Mouse (Mus musculus) embryonic facial prominence, embryonic 12.5 days (tissue): ENCODE results near the gene Stx3. TPM values are rescaled to one million over a fixed set of nuclear protein-coding genes. Genes with fewer than 3 reads are reported as not detected.

Source experiments
- ATAC-seq: fragments of 200-750 bp; cut with Nextera tagmentation; 2 replicates; pipeline ENCODE4 v1.8.0; 2017; ENCODE audit not compliant: insufficient number of reproducible peaks, insufficient read depth, low FRiP score, low TSS enrichment
- H3K27ac ChIP-seq: fragments of 300-500 bp; sonication (generic); 2 replicates; pipeline ENCODE4 v1.5.1; 2016; ENCODE audit warnings: mild to moderate bottlenecking
- H3K27me3 ChIP-seq: fragments of 300-500 bp; sonication (generic); 2 replicates; pipeline ENCODE4 v1.6.1; 2016; ENCODE audit warnings: mild to moderate bottlenecking, moderate library complexity
- H3K36me3 ChIP-seq: fragments of 300-500 bp; sonication (generic); 2 replicates; pipeline ENCODE4 v1.6.1; 2016; ENCODE audit warnings: mild to moderate bottlenecking
- H3K4me1 ChIP-seq: fragments of 300-500 bp; sonication (generic); 2 replicates; pipeline ENCODE4 v1.6.1; 2016
- H3K4me2 ChIP-seq: fragments of 300-500 bp; sonication (generic); replicated peaks from 2 replicates; pipeline ENCODE4 v1.6.1; 2016; ENCODE audit warnings: mild to moderate bottlenecking, moderate library complexity
- H3K4me3 ChIP-seq: fragments of 300-500 bp; sonication (generic); 2 replicates; pipeline ENCODE4 v1.5.1; 2016; ENCODE audit warnings: mild to moderate bottlenecking
- H3K9ac ChIP-seq: fragments of 300-500 bp; sonication (generic); 2 replicates; pipeline ENCODE4 v1.6.1; 2016; ENCODE audit warnings: mild to moderate bottlenecking, moderate library complexity
- H3K9me3 ChIP-seq: fragments of 300-500 bp; sonication (generic); 2 replicates; pipeline ENCODE4 v1.6.1; 2016; ENCODE audit warnings: mild to moderate bottlenecking, moderate library complexity
- WGBS: fragments of 180-500 bp; shearing (Covaris S2); methylation state at CpG from one replicate; pipeline ENCODE4 v1.1.7; 2016; 5-methylcytosine and 5-hydroxymethylcytosine counted together
- polyA plus RNA-seq: library from polyadenylated mRNA; unstranded; fragments of >200 nt; fragmentation: Nextera tagmentation; extraction: Ambion mirVana; gene quantifications from 2 replicates; pipeline ENCODE4 v1.2.1, GENCODE M21; 2016

Gene Stx3
- polyA plus RNA-seq, 1 experiment from 2014 or later: 9.0 TPM

- Histone ChIP-seq H3K36me3 (no peaks in the 10 kb centered on the region), H3K4me2 (no peak overlapping the region), H3K9ac (no peak overlapping the region), H3K9me3 (no peaks in the 10 kb centered on the region), H3K4me1 (no peaks in the 10 kb centered on the region), H3K27me3 (no peaks in the 10 kb centered on the region), H3K27ac (no peak overlapping the region), H3K4me3 (no peak overlapping the region)
- no peak for ATAC-seq
- 68% methylated on average over 2 of the region's 2 CpGs for WGBS
Observed at GRCm38 (mm10) chr19:11807251-11807650, 12.0 kb downstream of the Stx3 start.

- Histone ChIP-seq H3K27me3 (no peaks in the 10 kb centered on the region), H3K9me3 (no peaks in the 10 kb centered on the region), H3K4me2 (no peak overlapping the region), H3K4me1 (no peaks in the 10 kb centered on the region), H3K9ac (no peak overlapping the region), H3K36me3 (no peaks in the 10 kb centered on the region), H3K27ac (no peak overlapping the region), H3K4me3 (no peak overlapping the region)
- 73% methylated on average over 1 of the region's 1 CpGs for WGBS
- ATAC-seq: no peak
Observed at GRCm38 (mm10) chr19:11804423-11804822, 14.8 kb downstream of the Stx3 start.

- 75% methylated on average over 8 of the region's 8 CpGs for WGBS
- H3K4me1 ChIP-seq: no peaks in the 10 kb centered on the region
- ATAC-seq: no peak
- H3K36me3 ChIP-seq: no peaks in the 10 kb centered on the region
- H3K27me3 ChIP-seq: no peaks in the 10 kb centered on the region
- no peaks in the 10 kb centered on the region for H3K9me3 ChIP-seq
- H3K4me3 ChIP-seq: no peak overlapping the region
- no peak overlapping the region for H3K27ac ChIP-seq
- no peak overlapping the region for H3K9ac ChIP-seq
- no peak overlapping the region for H3K4me2 ChIP-seq
Observed at GRCm38 (mm10) chr19:11800531-11801315, 18.5 kb downstream of the Stx3 start.

- Histone ChIP-seq H3K27ac (no peak overlapping the region), H3K4me2 (no peak overlapping the region), H3K36me3 (no peaks in the 10 kb centered on the region), H3K27me3 (no peaks in the 10 kb centered on the region), H3K4me3 (no peak overlapping the region), H3K4me1 (no peaks in the 10 kb centered on the region), H3K9me3 (no peaks in the 10 kb centered on the region), H3K9ac (no peak overlapping the region)
- WGBS: 91% methylated on average over 6 of the region's 6 CpGs
- ATAC-seq: no peak
Observed at GRCm38 (mm10) chr19:11794447-11794846, 24.8 kb downstream of the Stx3 start.

DNA sequence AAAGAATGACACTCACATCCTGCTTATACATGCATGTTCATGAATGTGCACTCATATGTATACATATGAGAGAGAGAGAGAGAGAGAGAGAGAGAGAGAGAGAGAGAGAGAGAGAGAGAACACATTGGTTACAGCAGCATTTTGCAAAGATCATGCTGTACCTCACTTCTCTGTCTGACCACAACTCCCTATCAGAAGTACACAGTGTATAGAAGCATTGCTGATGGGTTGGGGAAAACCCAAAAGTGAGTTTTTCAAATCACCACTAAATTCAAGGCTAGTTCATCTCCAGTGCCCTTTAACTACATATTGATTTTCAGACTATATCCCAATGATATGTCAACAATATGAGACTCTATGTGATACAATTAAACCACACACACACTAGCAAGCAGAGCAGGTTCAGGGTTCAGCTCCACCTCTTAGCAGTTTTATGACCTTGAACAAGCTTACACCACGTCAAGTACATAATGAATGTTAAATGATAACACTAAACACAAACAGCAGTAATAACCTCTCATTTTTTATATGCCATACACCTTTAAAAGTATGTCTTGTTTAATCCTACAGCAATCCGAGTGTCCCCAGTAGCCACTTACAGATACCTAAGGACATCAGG is 25.4 kb downstream of the Stx3 start:
- Histone ChIP-seq H3K9ac (no peak overlapping the region), H3K9me3 (no peaks in the 10 kb centered on the region), H3K4me3 (no peak overlapping the region), H3K27ac (no peak overlapping the region), H3K4me1 (no peaks in the 10 kb centered on the region), H3K27me3 (no peaks in the 10 kb centered on the region), H3K36me3 (no peaks in the 10 kb centered on the region), H3K4me2 (no peak overlapping the region)
- no peak for ATAC-seq
- WGBS: 84% methylated on average over 2 of the region's 2 CpGs

DNA sequence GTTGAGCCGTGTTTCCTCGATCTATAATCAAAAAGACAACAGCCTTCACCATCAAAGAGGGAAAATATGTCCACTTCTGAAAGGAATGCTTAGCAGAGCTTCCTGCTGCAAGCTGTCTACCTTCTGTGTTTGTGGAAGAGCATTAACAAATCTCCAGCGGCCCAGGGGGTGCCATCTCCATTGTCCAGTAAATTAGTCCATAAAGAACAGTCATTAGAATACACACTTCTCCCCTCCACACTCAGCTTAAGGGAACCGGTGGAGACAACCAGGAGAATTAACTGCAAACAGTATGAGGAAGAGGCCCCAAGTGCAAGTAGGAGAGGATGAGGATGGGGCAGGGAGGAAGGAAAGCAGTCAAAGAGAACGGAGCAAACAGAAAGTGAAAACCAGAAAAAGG is 27.4 kb downstream of the Stx3 start:
- no peak overlapping the region for H3K9ac ChIP-seq
- no peaks in the 10 kb centered on the region for H3K9me3 ChIP-seq
- no peaks in the 10 kb centered on the region for H3K27me3 ChIP-seq
- no peak for ATAC-seq
- no peaks in the 10 kb centered on the region for H3K36me3 ChIP-seq
- H3K4me3 ChIP-seq: no peak overlapping the region
- no peaks in the 10 kb centered on the region for H3K4me1 ChIP-seq
- no peak overlapping the region for H3K4me2 ChIP-seq
- WGBS: 81% methylated on average over 5 of the region's 5 CpGs
- no peak overlapping the region for H3K27ac ChIP-seq

- H3K9me3 ChIP-seq: no peaks in the 10 kb centered on the region
- ATAC-seq: no peak
- no peak overlapping the region for H3K4me3 ChIP-seq
- no peak overlapping the region for H3K9ac ChIP-seq
- no peak overlapping the region for H3K4me2 ChIP-seq
- no peak overlapping the region for H3K27ac ChIP-seq
- H3K4me1 ChIP-seq: no peaks in the 10 kb centered on the region
- H3K36me3 ChIP-seq: no peaks in the 10 kb centered on the region
- H3K27me3 ChIP-seq: no peaks in the 10 kb centered on the region
- 82% methylated on average over 6 of the region's 6 CpGs for WGBS
Observed at GRCm38 (mm10) chr19:11788876-11789275, 30.3 kb downstream of the Stx3 start.

- H3K27me3 ChIP-seq: no peaks in the 10 kb centered on the region
- no peak overlapping the region for H3K27ac ChIP-seq
- no peak overlapping the region for H3K4me3 ChIP-seq
- H3K9ac ChIP-seq: no peak overlapping the region
- no peak for ATAC-seq
- H3K36me3 ChIP-seq: no peaks in the 10 kb centered on the region
- 91% methylated on average over 6 of the region's 6 CpGs for WGBS
- H3K9me3 ChIP-seq: no peaks in the 10 kb centered on the region
- no peak overlapping the region for H3K4me2 ChIP-seq
- H3K4me1 ChIP-seq: no peaks in the 10 kb centered on the region
Observed at GRCm38 (mm10) chr19:11787826-11788225, 31.4 kb downstream of the Stx3 start.

DNA sequence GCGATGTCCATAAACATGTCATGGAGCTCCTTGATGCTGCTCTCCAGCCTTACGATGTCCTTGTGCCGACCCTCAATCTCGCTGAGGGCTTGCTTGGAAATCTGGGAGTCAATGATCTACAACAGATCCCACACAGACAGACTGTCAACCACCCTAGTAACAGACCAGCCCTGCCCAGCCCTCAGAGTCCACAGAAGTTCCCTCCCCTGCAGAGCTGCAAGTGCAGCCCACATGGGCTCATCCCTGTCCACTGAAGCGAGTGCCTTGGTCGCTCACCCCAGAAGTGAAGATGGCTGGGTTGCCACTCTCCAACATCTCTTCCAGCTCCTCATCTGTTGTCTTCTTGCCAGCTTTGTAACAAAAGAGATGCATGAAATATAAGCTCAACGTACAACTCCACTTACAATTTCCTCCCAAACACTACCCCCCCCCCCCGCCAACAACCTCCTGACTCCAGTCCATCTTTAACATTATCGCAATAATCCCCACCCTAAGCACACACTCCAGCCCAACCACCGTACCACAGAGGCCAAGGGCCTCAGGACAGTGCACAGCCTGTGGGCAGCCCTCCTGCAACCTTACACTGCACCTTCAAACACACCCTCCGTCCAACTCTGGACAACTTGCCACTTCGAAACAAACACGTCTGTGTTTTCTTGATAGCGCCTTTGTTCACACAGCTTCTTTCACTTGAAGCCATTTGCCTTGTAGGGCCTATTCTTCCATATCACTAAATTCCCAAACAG is 33.6 kb downstream of the Stx3 start:
- no peak overlapping the region for H3K27ac ChIP-seq
- 91% methylated on average over 14 of the region's 14 CpGs for WGBS
- H3K36me3 ChIP-seq: no peaks in the 10 kb centered on the region
- no peaks in the 10 kb centered on the region for H3K4me1 ChIP-seq
- no peak overlapping the region for H3K4me3 ChIP-seq
- H3K4me2 ChIP-seq: no peak overlapping the region
- ATAC-seq: no peak
- H3K9me3 ChIP-seq: no peaks in the 10 kb centered on the region
- H3K9ac ChIP-seq: no peak overlapping the region
- no peaks in the 10 kb centered on the region for H3K27me3 ChIP-seq

GRCm38 (mm10) chr19:11777191-11777865 is 41.9 kb downstream of the Stx3 start:
- 64% methylated on average over 7 of the region's 7 CpGs for WGBS
- Histone ChIP-seq H3K9me3 (no peaks in the 10 kb centered on the region), H3K27ac (no peak overlapping the region), H3K4me3 (no peak overlapping the region), H3K36me3 (peaks cover 19% of the 10 kb centered on the region), H3K4me2 (no peak overlapping the region), H3K4me1 (no peaks in the 10 kb centered on the region), H3K9ac (no peak overlapping the region), H3K27me3 (no peaks in the 10 kb centered on the region)
- ATAC-seq: no peak

- H3K27ac ChIP-seq: 0 out of 2 replicates have a peak within 1 kb of the TSS, but pooled peaks have one; percentile 23
- peaks cover 12% of the 10 kb centered on the region for H3K36me3 ChIP-seq
- H3K9me3 ChIP-seq: no peaks in the 10 kb centered on the region
- H3K9ac ChIP-seq: peak within 1 kb of the TSS; percentile 69
- no peaks in the 10 kb centered on the region for H3K27me3 ChIP-seq
- under 1% methylated on average over 30 of the region's 30 CpGs for WGBS
- peak within 1 kb of the TSS; percentile 72 for H3K4me2 ChIP-seq
- H3K4me3 ChIP-seq: peak within 1 kb of the TSS; percentile 64
- peak; percentile 88 for ATAC-seq
- 0 out of 2 replicates have a peak, but pooled peaks cover 5% of the 10 kb centered on the region for H3K4me1 ChIP-seq
Observed at GRCm38 (mm10) chr19:11770205-11770892, 48.9 kb downstream of the Stx3 start, which contains the start of gene Mrpl16. Gene Mrpl16 (plus strand): TSS chr19:11770391.
